Mouse (Mus musculus): ENCODE data around the gene Fat4.

- TF ChIP-seq CTCF (IDR thresholded peaks at IDR 0.05; ENCODE audit: control insufficient read depth, insufficient read depth, low read length) (no peak), POLR2A (IDR thresholded peaks at IDR 0.05; ENCODE audit: borderline replicate concordance, control insufficient read depth, low read depth, low read length) (no peak)
Observed at GRCm38 (mm10) chr3:38882778-38883177, 4.0 kb upstream of the Fat4 start.
